Mouse (Mus musculus) heart, embryonic 14.5 days (tissue): ENCODE results near the gene Galnt16. TPM values are rescaled to one million over a fixed set of nuclear protein-coding genes. Genes with fewer than 3 reads are reported as not detected.

Experiments
- ATAC-seq: fragments of 200-750 bp; cut with Nextera tagmentation; 2 replicates; pipeline ENCODE4 v1.8.0; 2017; ENCODE audit warnings: low read depth, moderate TSS enrichment; ENCODE audit not compliant: insufficient number of reproducible peaks, insufficient read depth, low FRiP score
- H3K27ac ChIP-seq, 2 experiments: fragments of 200-500 bp in 1 of 2; fragments of 300-500 bp in 1 of 2; sonication (generic) in 1 of 2; replicated peaks in 1 of 2; 2 replicates each; pipeline ENCODE4 v1.5.1; 2012 to 2014; ENCODE audit warnings: low read depth in 2 of 2, low read length in 2 of 2, control low read depth in 1 of 2, mild to moderate bottlenecking in 1 of 2, mixed read lengths in 1 of 2; ENCODE audit not compliant: control insufficient read depth in 1 of 2, insufficient read depth in 1 of 2
- H3K27me3 ChIP-seq: fragments of 300-500 bp; sonication (generic); 2 replicates; pipeline ENCODE4 v1.6.1; 2014; ENCODE audit warnings: mild to moderate bottlenecking, low read length, control low read depth; ENCODE audit not compliant: control insufficient read depth, insufficient read depth
- H3K36me3 ChIP-seq: fragments of 300-500 bp; sonication (generic); 2 replicates; pipeline ENCODE4 v1.6.1; 2014; ENCODE audit warnings: mild to moderate bottlenecking, control low read depth, low read length, mixed read lengths; ENCODE audit not compliant: control insufficient read depth, insufficient read depth
- H3K4me1 ChIP-seq, 2 experiments: fragments of 200-500 bp in 1 of 2; fragments of 300-500 bp in 1 of 2; sonication (generic) in 1 of 2; 2 replicates each; pipeline ENCODE4 v1.6.1; 2012 to 2014; ENCODE audit warnings: low read length in 2 of 2, control low read depth in 1 of 2, mixed read lengths in 1 of 2; ENCODE audit not compliant: control insufficient read depth in 2 of 2, insufficient read depth in 2 of 2
- H3K4me2 ChIP-seq: fragments of 300-500 bp; sonication (generic); 2 replicates; pipeline ENCODE4 v1.6.1; 2014; ENCODE audit warnings: mild to moderate bottlenecking, low read length
- H3K4me3 ChIP-seq, 2 experiments: fragments of 200-500 bp in 1 of 2; fragments of 300-500 bp in 1 of 2; sonication (generic) in 1 of 2; 2 replicates each; pipeline ENCODE4 v1.5.1; 2012 to 2014; ENCODE audit warnings: low read length in 2 of 2, mild to moderate bottlenecking in 2 of 2, control low read depth in 1 of 2, low read depth in 1 of 2, moderate library complexity in 1 of 2; ENCODE audit not compliant: control insufficient read depth in 1 of 2, insufficient read depth in 1 of 2
- H3K9ac ChIP-seq: fragments of 300-500 bp; sonication (generic); 2 replicates; pipeline ENCODE4 v1.6.1; 2014; ENCODE audit warnings: mild to moderate bottlenecking, low read length
- H3K9me3 ChIP-seq: fragments of 300-500 bp; sonication (generic); 2 replicates; pipeline ENCODE4 v1.6.1; 2016; ENCODE audit warnings: low read length, control low read depth; ENCODE audit not compliant: control insufficient read depth
- WGBS: fragments of 180-500 bp; shearing (Covaris S2); extraction: QIAGEN DNeasy Blood & Tissue Kit; methylation state at CpG from one replicate; pipeline ENCODE4 v1.1.7; 2014; 5-methylcytosine and 5-hydroxymethylcytosine counted together
- polyA plus RNA-seq: library from polyadenylated mRNA; unstranded; fragments of >200 nt; fragmentation: Nextera tagmentation; extraction: Ambion mirVana; gene quantifications from 2 replicates; pipeline ENCODE4 v1.2.1, GENCODE M21; 2014

Gene Galnt16
- polyA plus RNA-seq, 1 experiment from 2014 or later = 2.4 TPM

GRCm38 (mm10) chr12:80531585-80531984 is 13.5 kb downstream of the Galnt16 start:
- Histone ChIP-seq H3K27me3 (no peaks in the 10 kb centered on the region), H3K27ac (no peak overlapping the region), H3K4me1 (peaks cover 3 to 5% of the 10 kb centered on the region in 2 experiments; a peak in 2 of 4 replicates), H3K9ac (no peak overlapping the region), H3K4me3 (no peak overlapping the region), H3K36me3 (no peaks in the 10 kb centered on the region), H3K9me3 (no peaks in the 10 kb centered on the region), H3K4me2 (peak overlapping the region; percentile 34)
- ATAC-seq = no peak
- 36% methylated on average over 10 of the region's 10 CpGs for WGBS

GRCm38 (mm10) chr12:80533876-80534275 is 15.8 kb downstream of the Galnt16 start:
- H3K36me3 ChIP-seq = no peaks in the 10 kb centered on the region
- peaks cover 6 to 9% of the 10 kb centered on the region in 2 experiments; a peak in 2 of 4 replicates for H3K4me1 ChIP-seq
- H3K27me3 ChIP-seq = no peaks in the 10 kb centered on the region
- WGBS = 55% methylated on average over 2 of the region's 2 CpGs
- no peak overlapping the region for H3K9ac ChIP-seq
- no peak overlapping the region for H3K4me3 ChIP-seq
- H3K4me2 ChIP-seq = no peak overlapping the region
- H3K9me3 ChIP-seq = no peaks in the 10 kb centered on the region
- no peak overlapping the region for H3K27ac ChIP-seq
- ATAC-seq = no peak

GRCm38 (mm10) chr12:80537313-80537712 is 19.2 kb downstream of the Galnt16 start:
- peaks cover 3 to 4% of the 10 kb centered on the region in 2 experiments; a peak in 1 of 4 replicates for H3K4me1 ChIP-seq
- no peaks in the 10 kb centered on the region for H3K9me3 ChIP-seq
- H3K4me2 ChIP-seq = no peak overlapping the region
- no peaks in the 10 kb centered on the region for H3K27me3 ChIP-seq
- H3K9ac ChIP-seq = no peak overlapping the region
- WGBS = 60% methylated on average over 2 of the region's 2 CpGs
- no peak overlapping the region for H3K27ac ChIP-seq
- no peak overlapping the region for H3K4me3 ChIP-seq
- ATAC-seq = no peak
- no peaks in the 10 kb centered on the region for H3K36me3 ChIP-seq

GRCm38 (mm10) chr12:80538311-80538710 is 20.2 kb downstream of the Galnt16 start:
- no peak for ATAC-seq
- H3K27ac ChIP-seq = no peak overlapping the region
- H3K4me2 ChIP-seq = no peak overlapping the region
- no peaks in the 10 kb centered on the region for H3K27me3 ChIP-seq
- 64% methylated on average over 6 of the region's 6 CpGs for WGBS
- no peaks in the 10 kb centered on the region for H3K9me3 ChIP-seq
- peaks cover 3 to 4% of the 10 kb centered on the region in 2 experiments; a peak in 1 of 4 replicates for H3K4me1 ChIP-seq
- H3K9ac ChIP-seq = no peak overlapping the region
- H3K4me3 ChIP-seq = no peak overlapping the region
- H3K36me3 ChIP-seq = no peaks in the 10 kb centered on the region

GRCm38 (mm10) chr12:80545310-80545709 is 27.2 kb downstream of the Galnt16 start:
- WGBS = 14% methylated on average over 4 of the region's 4 CpGs
- no peaks in the 10 kb centered on the region for H3K9me3 ChIP-seq
- H3K27me3 ChIP-seq = 0 out of 2 replicates have a peak, but pooled peaks cover 5% of the 10 kb centered on the region
- no peak overlapping the region for H3K9ac ChIP-seq
- ATAC-seq = no peak
- H3K27ac ChIP-seq = no peak overlapping the region
- 0 out of 4 replicates have a peak, but pooled peaks cover 0 to 2% of the 10 kb centered on the region in 2 experiments for H3K4me1 ChIP-seq
- H3K36me3 ChIP-seq = no peaks in the 10 kb centered on the region
- H3K4me3 ChIP-seq = no peak overlapping the region
- no peak overlapping the region for H3K4me2 ChIP-seq

- H3K27ac ChIP-seq = no peak overlapping the region; a peak in 1 of 4 replicates
- WGBS = 62% methylated on average over 11 of the region's 11 CpGs
Observed at GRCm38 (mm10) chr12:80549646-80550045, 31.6 kb downstream of the Galnt16 start.

GRCm38 (mm10) chr12:80553157-80553556 is 35.1 kb downstream of the Galnt16 start:
- Histone ChIP-seq H3K9ac (no peak overlapping the region), H3K4me3 (no peak overlapping the region), H3K4me1 (0 out of 4 replicates have a peak, but pooled peaks cover 0 to 2% of the 10 kb centered on the region in 2 experiments), H3K27ac (no peak overlapping the region), H3K36me3 (no peaks in the 10 kb centered on the region), H3K9me3 (no peaks in the 10 kb centered on the region), H3K27me3 (no peaks in the 10 kb centered on the region), H3K4me2 (no peak overlapping the region)
- WGBS = 38% methylated on average over 1 of the region's 3 CpGs
- no peak for ATAC-seq

More at GRCm38 (mm10) chr12:80549646-80550045, 31.6 kb downstream of the Galnt16 start:
- H3K4me2 ChIP-seq = no peak overlapping the region
- no peak for ATAC-seq
- 0 out of 4 replicates have a peak, but pooled peaks cover 0 to 2% of the 10 kb centered on the region in 2 experiments for H3K4me1 ChIP-seq
- no peaks in the 10 kb centered on the region for H3K9me3 ChIP-seq
- H3K9ac ChIP-seq = no peak overlapping the region
- no peak overlapping the region for H3K4me3 ChIP-seq
- H3K36me3 ChIP-seq = no peaks in the 10 kb centered on the region
- H3K27me3 ChIP-seq = 0 out of 2 replicates have a peak, but pooled peaks cover 5% of the 10 kb centered on the region

- 89% methylated on average over 6 of the region's 6 CpGs for WGBS
- Histone ChIP-seq H3K9ac (no peak overlapping the region), H3K9me3 (no peaks in the 10 kb centered on the region), H3K4me2 (no peak overlapping the region), H3K27me3 (no peaks in the 10 kb centered on the region), H3K36me3 (no peaks in the 10 kb centered on the region), H3K27ac (no peak overlapping the region), H3K4me1 (0 out of 4 replicates have a peak, but pooled peaks cover 0 to 2% of the 10 kb centered on the region in 2 experiments), H3K4me3 (no peak overlapping the region)
- no peak for ATAC-seq
Observed at GRCm38 (mm10) chr12:80554312-80554711, 36.2 kb downstream of the Galnt16 start.
